Mouse (Mus musculus): Measurements from ENCODE around the gene Rab42.

GRCm38 (mm10) chr4:132269740-132270560, 33.2 kb downstream of the Rab42 start:
- TF ChIP-seq POLR2A (IDR thresholded peaks at IDR 0.05; ENCODE audit: control insufficient read depth, low read depth, low read length) (peak; percentile 100), CTCF (IDR thresholded peaks at IDR 0.05; ENCODE audit: control insufficient read depth, insufficient read depth, insufficient replicate concordance, low read depth, low read length) (no peak; the same call in 1 of the 2 replicates)
